In genomic region chr9:42461390-42462108, GRCm38 (mm10) we compare ENCODE assay signal across 7 mouse cellular contexts. TPM values are rescaled to one million over a fixed set of nuclear protein-coding genes. Genes with fewer than 3 reads are reported as not detected.
DNase-seq lines count a peak whose midpoint lies in the region; TF ChIP-seq lines count a peak whose summit lies in the region.

No protein-coding gene starts in this region.

- H3K4me3 ChIP-seq in testis, adult 2 months (ENCODE audit: control insufficient read depth, low read depth, low read length): no peak overlapping the region
- H3K4me3 ChIP-seq in limb, embryonic 10.5 days: no peak overlapping the region

- 56% methylated on average over 11 of the region's 11 CpGs for WGBS in limb, embryonic 10.5 days

- TF ChIP-seq POLR2A in testis, adult 2 months (IDR thresholded peaks at IDR 0.05; ENCODE audit: control insufficient read depth, low read depth, low read length): no peak

- H3K27me3 ChIP-seq in testis, adult 2 months (ENCODE audit: control insufficient read depth, insufficient read depth, low read length): no peaks in the 10 kb centered on the region
- no peaks in the 10 kb centered on the region for H3K27me3 ChIP-seq in limb, embryonic 10.5 days (ENCODE audit: low read depth, poor library complexity, severe bottlenecking)

- TF ChIP-seq CTCF in testis, adult 2 months (IDR thresholded peaks at IDR 0.05; ENCODE audit: control insufficient read depth, insufficient read depth, insufficient replicate concordance, low read depth, low read length): no peak

- H3K9me3 ChIP-seq in limb, embryonic 10.5 days (replicated peaks): no peaks in the 10 kb centered on the region

- no peak for DNase-seq in testis, postnatal 14 days (ENCODE audit: low spot score)
- peak; percentile 85 for DNase-seq in c-Kit-negative CD71-positive TER-119-positive erythroid progenitor cells, embryonic 14.5 days (ENCODE audit: low read depth, low spot score)
- no peak for DNase-seq in limb, embryonic 10.5 days (ENCODE audit: low spot score)
- peak; percentile 72 for DNase-seq in yolk sac, embryonic 10.5 days (ENCODE audit: low spot score)
- no peak for DNase-seq in layer of hippocampus, postnatal 14 days (ENCODE audit: low spot score in 2 of 2)
- no peak for DNase-seq in left cerebral cortex, adult 18-20 months (ENCODE audit: low spot score in 2 of 2)

- H3K27ac ChIP-seq in testis, adult 2 months (ENCODE audit: control insufficient read depth, insufficient read depth, low read depth, low read length): peak overlapping the region; percentile 19; the same call in 1 of the 2 replicates
- H3K27ac ChIP-seq in limb, embryonic 10.5 days: peak overlapping the region; percentile 7

- H3K36me3 ChIP-seq in testis, adult 2 months (ENCODE audit: control insufficient read depth, insufficient read depth, low read length): no peaks in the 10 kb centered on the region
- H3K36me3 ChIP-seq in limb, embryonic 10.5 days: no peaks in the 10 kb centered on the region; the same call in 1 of the 2 replicates

- no peaks in the 10 kb centered on the region; the same call in 1 of the 2 replicates for H3K4me1 ChIP-seq in testis, adult 2 months (ENCODE audit: control insufficient read depth, insufficient read depth, low read length)
- H3K4me1 ChIP-seq in limb, embryonic 10.5 days: peaks cover 28% of the 10 kb centered on the region

RNA-seq across cellular contexts. Expression of gene Tbcel, which starts 46.1 kb away (rescaled TPM):
- polyA plus RNA-seq in testis, adult 2 months (2012; rRNA removed): 29.9 and 34.0 TPM in 2 replicates
- 3.1 and 4.0 TPM in 2 replicates for polyA plus RNA-seq in limb, embryonic 10.5 days (2016; fragmentation: Nextera tagmentation; extraction: Ambion mirVana)
- total RNA-seq in layer of hippocampus, postnatal 14 days (2021): 10 to 100 TPM; 56.8 to 57.7 TPM
- total RNA-seq in left cerebral cortex, adult 18-20 months (2021): 10 to 100 TPM; 46.3 to 48.9 TPM

Comparison
In these comparisons a context has a peak if more than half of its experiments do, and no peak if none do; other contexts are left out.
1. DNase-seq: peak in c-Kit-negative CD71-positive TER-119-positive erythroid progenitor cells, embryonic 14.5 days (single experiment) and yolk sac, embryonic 10.5 days (single experiment); none in testis, postnatal 14 days (single experiment), limb, embryonic 10.5 days (single experiment), layer of hippocampus, postnatal 14 days (0 of 2) and left cerebral cortex, adult 18-20 months (0 of 2).